Mouse (Mus musculus) midbrain, postnatal 0 days (tissue): ENCODE results near the gene Smco3. TPM values are rescaled to one million over a fixed set of nuclear protein-coding genes. Genes with fewer than 3 reads are reported as not detected.

ENCODE experiments used
- ATAC-seq: fragments of 200-750 bp; cut with Nextera tagmentation; 2 replicates; pipeline ENCODE4 v1.8.0; 2017; ENCODE audit warnings: moderate number of reproducible peaks, mild to moderate bottlenecking, moderate TSS enrichment, moderate library complexity; ENCODE audit not compliant: low FRiP score
- DNase-seq: peaks from one replicate; pipeline ENCODE4 v3.0.0-alpha.2; 2015; ENCODE audit warnings: low spot score
- H3K27ac ChIP-seq: fragments of 300-500 bp; sonication (generic); 2 replicates; pipeline ENCODE4 v1.5.1; 2014; ENCODE audit warnings: low read depth, mild to moderate bottlenecking, low read length, mixed read lengths
- H3K27me3 ChIP-seq: fragments of 300-500 bp; sonication (generic); 2 replicates; pipeline ENCODE4 v1.6.1; 2014; ENCODE audit warnings: low read length, control low read depth, mixed read lengths; ENCODE audit not compliant: insufficient read depth
- H3K36me3 ChIP-seq: fragments of 300-500 bp; sonication (generic); 2 replicates; pipeline ENCODE4 v1.6.1; 2014; ENCODE audit warnings: low read length, control low read depth, mixed read lengths; ENCODE audit not compliant: insufficient read depth
- H3K4me1 ChIP-seq: fragments of 300-500 bp; sonication (generic); 2 replicates; pipeline ENCODE4 v1.6.1; 2014; ENCODE audit warnings: mild to moderate bottlenecking, control low read depth, antibody characterized with exemption, low read length, mixed read lengths; ENCODE audit not compliant: insufficient read depth
- H3K4me2 ChIP-seq: fragments of 300-500 bp; sonication (generic); 2 replicates; pipeline ENCODE4 v1.6.1; 2014; ENCODE audit warnings: low read depth, mild to moderate bottlenecking, low read length, mixed read lengths; ENCODE audit not compliant: poor library complexity, severe bottlenecking
- H3K4me3 ChIP-seq: fragments of 300-500 bp; sonication (generic); 2 replicates; pipeline ENCODE4 v1.5.1; 2014; ENCODE audit warnings: low read depth, mild to moderate bottlenecking, low read length, moderate library complexity
- H3K9ac ChIP-seq: fragments of 300-500 bp; sonication (generic); replicated peaks from 2 replicates; pipeline ENCODE4 v1.6.1; 2014; ENCODE audit warnings: mild to moderate bottlenecking, low read length, moderate library complexity, mixed read lengths; ENCODE audit not compliant: poor library complexity, severe bottlenecking
- H3K9me3 ChIP-seq: fragments of 300-500 bp; sonication (generic); 2 replicates; pipeline ENCODE4 v1.6.1; 2016; ENCODE audit warnings: low read length, control low read depth
- CTCF ChIP-seq: IDR thresholded peaks from 2 replicates; pipeline ENCODE4 v1.5.1; 2016; ENCODE audit warnings: antibody characterized with exemption, mild to moderate bottlenecking
- WGBS: fragments of 180-500 bp; shearing (Covaris S2); extraction: QIAGEN DNeasy Blood & Tissue Kit; methylation state at CpG from one replicate; pipeline ENCODE4 v1.1.7; 2014; 5-methylcytosine and 5-hydroxymethylcytosine counted together
- polyA plus RNA-seq: library from polyadenylated mRNA; unstranded; fragments of >200 nt; fragmentation: Nextera tagmentation; extraction: Ambion mirVana; gene quantifications from 2 replicates; pipeline ENCODE4 v1.2.1, GENCODE M21; 2015
- total RNA-seq: library from RNA; depleted of rRNA; stranded (reverse); fragments of >200 nt; gene quantifications from 2 replicates; pipeline ENCODE4 v1.2.3, GENCODE M21; 2014

Gene Smco3
- total and polyA plus RNA-seq, 2 experiments from 2014 or later: 0.83 to 3.6 TPM

DNA sequence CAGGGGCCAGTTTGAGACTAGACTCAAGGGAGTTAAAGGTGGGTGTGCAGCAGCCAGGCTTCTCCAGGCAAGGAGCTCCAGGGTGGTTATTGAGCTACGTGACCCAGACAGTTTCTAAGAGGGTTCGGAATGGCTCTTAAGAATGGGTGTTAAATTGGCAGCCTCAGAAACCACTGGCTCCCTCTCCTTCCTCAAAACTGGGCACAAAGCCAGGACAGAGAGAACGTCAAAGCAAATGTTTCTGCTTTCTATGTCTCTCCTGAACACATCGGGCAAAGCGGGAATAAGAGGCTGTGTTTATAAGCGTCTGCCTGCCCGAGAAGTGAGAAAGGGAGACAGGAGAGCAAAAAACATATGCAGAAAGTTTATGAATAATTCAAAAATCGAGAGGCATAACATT lies 39.3 kb upstream of the Smco3 start:
- no peak for TF ChIP-seq CTCF
- Histone ChIP-seq H3K4me1 (no peaks in the 10 kb centered on the region), H3K9ac (no peak overlapping the region), H3K4me3 (no peak overlapping the region), H3K36me3 (no peaks in the 10 kb centered on the region), H3K4me2 (no peak overlapping the region), H3K27me3 (no peaks in the 10 kb centered on the region), H3K9me3 (no peaks in the 10 kb centered on the region), H3K27ac (no peak overlapping the region)
- 33% methylated on average over 8 of the region's 8 CpGs for WGBS
- ATAC-seq: no peak
- no peak for DNase-seq

DNA sequence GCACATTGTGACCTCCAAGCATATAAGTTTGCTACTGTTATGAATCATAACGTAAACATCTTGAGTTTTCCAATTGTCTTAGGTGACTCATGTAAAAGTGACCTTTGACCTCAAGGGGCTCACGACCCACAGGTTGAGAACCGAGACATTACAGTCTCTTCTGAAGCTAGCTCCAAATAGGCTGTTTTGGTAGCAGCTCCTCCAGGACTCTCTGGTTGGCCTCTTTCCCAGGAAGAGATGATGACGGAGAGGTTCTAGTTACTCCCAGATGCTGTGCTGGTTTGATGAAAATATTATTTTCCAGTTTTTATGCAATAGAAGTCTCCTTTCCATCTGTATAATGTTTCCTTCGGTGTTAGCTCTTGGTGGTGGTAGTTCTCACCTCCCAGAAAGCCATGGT lies 33.7 kb upstream of the Smco3 start:
- DNase-seq (no peak), ATAC-seq (no peak)
- no peaks in the 10 kb centered on the region for H3K27me3 ChIP-seq
- no peaks in the 10 kb centered on the region for H3K9me3 ChIP-seq
- no peak overlapping the region for H3K9ac ChIP-seq
- H3K27ac ChIP-seq: no peak overlapping the region
- no peak overlapping the region for H3K4me2 ChIP-seq
- TF ChIP-seq CTCF: no peak
- no peaks in the 10 kb centered on the region for H3K36me3 ChIP-seq
- H3K4me3 ChIP-seq: no peak overlapping the region
- 83% methylated on average over 5 of the region's 5 CpGs for WGBS
- no peaks in the 10 kb centered on the region for H3K4me1 ChIP-seq

DNA sequence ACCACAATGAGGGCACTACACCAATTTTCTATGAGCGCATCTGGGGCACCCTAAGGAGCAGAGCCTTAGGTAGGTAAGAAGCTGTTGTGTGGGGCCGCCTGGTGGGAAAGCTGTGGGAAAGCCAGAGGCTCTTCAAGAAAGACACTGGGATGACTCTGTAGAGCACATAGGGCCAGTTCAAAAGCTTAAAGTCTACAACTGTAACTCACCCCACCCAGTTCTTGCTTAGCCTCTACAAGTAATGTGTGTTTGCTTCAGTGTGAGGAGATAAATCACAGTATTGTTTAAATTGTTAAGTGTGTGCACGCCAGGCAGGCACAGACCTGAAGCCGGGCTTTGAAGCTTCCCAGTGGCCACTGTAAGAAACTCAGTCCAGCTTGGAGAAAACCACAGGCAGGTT lies 30.9 kb upstream of the Smco3 start:
- ATAC-seq: no peak
- Histone ChIP-seq H3K4me1 (no peaks in the 10 kb centered on the region), H3K36me3 (no peaks in the 10 kb centered on the region), H3K4me3 (no peak overlapping the region), H3K27me3 (no peaks in the 10 kb centered on the region), H3K9ac (no peak overlapping the region), H3K4me2 (no peak overlapping the region), H3K9me3 (no peaks in the 10 kb centered on the region), H3K27ac (no peak overlapping the region)
- no peak for DNase-seq
- 91% methylated on average over 4 of the region's 4 CpGs for WGBS
- no peak for TF ChIP-seq CTCF

DNA sequence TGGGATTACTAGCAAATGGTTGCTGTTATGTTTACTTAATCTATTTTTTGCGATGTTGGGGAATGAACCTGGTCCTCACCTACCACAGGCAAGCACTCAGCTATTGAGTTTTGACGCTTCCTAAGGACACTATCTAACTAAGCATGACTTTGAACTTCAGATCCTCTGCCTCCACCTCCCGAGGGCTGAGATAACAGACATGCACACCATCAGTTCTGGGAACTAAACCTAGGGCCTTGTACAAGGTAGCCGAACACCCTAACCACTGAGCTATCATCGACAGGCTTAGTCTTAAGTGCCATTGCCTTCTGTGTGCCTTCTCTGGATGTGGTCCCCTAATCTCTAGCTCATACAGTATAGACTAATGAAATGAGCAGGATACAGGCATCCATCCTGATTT lies 30.1 kb upstream of the Smco3 start:
- Histone ChIP-seq H3K9ac (no peak overlapping the region), H3K4me3 (no peak overlapping the region), H3K27me3 (no peaks in the 10 kb centered on the region), H3K27ac (no peak overlapping the region), H3K4me2 (no peak overlapping the region), H3K4me1 (no peaks in the 10 kb centered on the region), H3K36me3 (no peaks in the 10 kb centered on the region), H3K9me3 (no peaks in the 10 kb centered on the region)
- WGBS: 92% methylated on average over 5 of the region's 5 CpGs
- TF ChIP-seq CTCF: no peak
- ATAC-seq: no peak
- no peak for DNase-seq

DNA sequence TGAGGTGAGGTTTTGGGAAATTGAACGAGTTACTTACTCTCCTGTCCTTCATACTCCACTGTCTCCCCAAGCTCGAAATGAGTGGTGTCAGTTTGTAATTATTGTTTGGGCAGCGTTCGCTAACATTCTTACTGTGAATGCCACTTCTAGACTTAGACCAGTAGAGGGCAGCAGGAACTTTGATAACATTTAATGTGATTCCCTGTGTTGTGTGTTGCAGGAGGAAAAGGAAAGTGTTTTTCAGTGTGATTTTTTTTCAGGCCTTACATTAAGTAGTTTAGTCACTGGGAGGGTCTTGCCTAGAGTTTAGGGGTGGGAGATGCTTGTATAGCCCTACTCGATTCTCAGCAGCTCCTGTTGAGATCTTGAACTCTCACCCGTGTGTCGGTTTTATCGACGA lies 25.8 kb upstream of the Smco3 start:
- Histone ChIP-seq H3K36me3 (no peaks in the 10 kb centered on the region), H3K27ac (no peak overlapping the region), H3K9ac (no peak overlapping the region), H3K27me3 (no peaks in the 10 kb centered on the region), H3K4me2 (no peak overlapping the region), H3K9me3 (no peaks in the 10 kb centered on the region), H3K4me3 (no peak overlapping the region), H3K4me1 (no peaks in the 10 kb centered on the region)
- ATAC-seq (peak; percentile 59; the same call in 1 of the 2 replicates), DNase-seq (peak; percentile 90)
- 47% methylated on average over 9 of the region's 9 CpGs for WGBS
- TF ChIP-seq CTCF: peak; percentile 96

DNA sequence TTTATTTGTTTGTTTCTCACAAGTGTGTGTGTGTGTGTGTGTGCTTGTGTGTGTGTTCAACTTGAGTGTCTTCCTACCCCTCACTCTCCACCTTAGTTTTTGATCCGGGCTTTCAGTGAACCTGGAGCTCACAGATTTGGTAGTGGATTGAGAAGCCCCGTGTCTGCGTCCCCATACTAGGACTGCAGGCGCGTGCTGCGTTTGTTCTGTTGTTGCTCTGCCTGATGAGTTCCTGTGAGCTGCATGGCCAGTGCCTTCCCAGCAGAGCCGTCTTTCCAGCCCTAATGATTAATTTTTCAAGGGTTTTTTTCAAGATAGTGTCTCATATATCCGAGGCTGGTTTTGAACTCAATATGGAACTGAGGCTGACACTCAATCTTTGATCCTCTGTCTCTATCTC lies 23.2 kb upstream of the Smco3 start:
- H3K4me3 ChIP-seq: no peak overlapping the region
- ATAC-seq (no peak), DNase-seq (no peak)
- H3K4me2 ChIP-seq: no peak overlapping the region
- H3K27ac ChIP-seq: no peak overlapping the region
- H3K27me3 ChIP-seq: no peaks in the 10 kb centered on the region
- no peaks in the 10 kb centered on the region for H3K4me1 ChIP-seq
- WGBS: 80% methylated on average over 8 of the region's 8 CpGs
- no peaks in the 10 kb centered on the region for H3K36me3 ChIP-seq
- no peak overlapping the region for H3K9ac ChIP-seq
- no peak for TF ChIP-seq CTCF
- H3K9me3 ChIP-seq: no peaks in the 10 kb centered on the region
